Comparison of ENCODE assay signal across 8 mouse cellular contexts in the genomic region with DNA sequence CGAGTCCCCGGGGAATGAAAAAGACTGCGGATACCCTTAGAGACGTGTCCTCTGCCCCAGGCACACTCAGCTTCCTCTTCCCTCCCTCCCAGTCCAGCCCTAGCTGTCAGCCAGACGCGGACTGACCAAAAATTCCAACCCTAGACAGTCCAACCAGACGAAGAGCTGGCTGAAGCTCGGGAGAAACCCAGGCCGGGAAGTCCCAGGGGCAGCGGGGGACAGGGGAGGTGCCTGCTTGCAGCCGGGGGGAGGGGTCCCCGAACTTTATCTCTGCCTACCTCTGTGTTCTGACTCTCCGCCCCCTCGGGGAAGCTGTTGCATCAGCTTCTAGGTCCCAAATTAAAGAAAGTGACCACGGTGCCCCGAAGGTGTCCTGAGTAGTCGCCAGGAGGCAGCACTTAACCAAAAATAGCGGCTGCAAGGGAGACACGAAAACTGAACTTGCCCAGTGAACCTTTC. TPM values are rescaled to one million over a fixed set of nuclear protein-coding genes. Genes with fewer than 3 reads are reported as not detected.
DNase-seq lines count a peak whose midpoint lies in the region; ATAC-seq and TF ChIP-seq lines count a peak whose summit lies in the region.

A gene (minus strand): TSS at position 158 of the 459 bp plus-strand sequence.

- H3K27me3 ChIP-seq in G1E (ENCODE audit: insufficient read depth, low read length): peaks cover 3% of the 10 kb centered on the region; the same call in 1 of the 2 replicates
- H3K27me3 ChIP-seq in heart, embryonic 11.5 days (ENCODE audit: control insufficient read depth, insufficient read depth, low read length): no peaks in the 10 kb centered on the region
- no peaks in the 10 kb centered on the region for H3K27me3 ChIP-seq in limb, embryonic 15.5 days
- peaks cover 28% of the 10 kb centered on the region for H3K27me3 ChIP-seq in neural tube, embryonic 12.5 days (replicated peaks)

- peak within 1 kb of the TSS; percentile 62 for H3K4me2 ChIP-seq in heart, embryonic 11.5 days
- peak within 1 kb of the TSS; percentile 1; the same call in 1 of the 2 replicates for H3K4me2 ChIP-seq in limb, embryonic 15.5 days
- peak within 1 kb of the TSS; percentile 33 for H3K4me2 ChIP-seq in neural tube, embryonic 12.5 days (replicated peaks)

- no peak; the same call in 1 of the 2 replicates for TF ChIP-seq CTCF in G1E (IDR thresholded peaks at IDR 0.05; ENCODE audit: low read depth, low read length)

- no peak for ATAC-seq in G1E (ENCODE audit: extremely low read depth, insufficient number of reproducible peaks, low FRiP score, poor library complexity, severe bottlenecking)
- ATAC-seq in heart, embryonic 11.5 days (replicated peaks; ENCODE audit: insufficient number of reproducible peaks, low FRiP score, low TSS enrichment): 0 out of 2 replicates have a peak, but pooled peaks have one; percentile 17
- ATAC-seq in limb, embryonic 15.5 days (ENCODE audit: insufficient number of reproducible peaks, low FRiP score, low TSS enrichment, low read depth): no peak
- ATAC-seq in neural tube, embryonic 12.5 days (ENCODE audit: low FRiP score, low read depth): no peak

- H3K27ac ChIP-seq in heart, embryonic 11.5 days (ENCODE audit: low read depth, low read length): no peak within 1 kb of the TSS
- no peak within 1 kb of the TSS for H3K27ac ChIP-seq in limb, embryonic 15.5 days
- H3K27ac ChIP-seq in neural tube, embryonic 12.5 days: no peak within 1 kb of the TSS

- peak within 1 kb of the TSS; percentile 43; the same call in 1 of the 2 replicates for H3K9ac ChIP-seq in heart, embryonic 11.5 days (ENCODE audit: low read depth, low read length)
- H3K9ac ChIP-seq in limb, embryonic 15.5 days: no peak within 1 kb of the TSS
- no peak within 1 kb of the TSS for H3K9ac ChIP-seq in neural tube, embryonic 12.5 days

- H3K9me3 ChIP-seq in G1E (replicated peaks): no peaks in the 10 kb centered on the region
- no peaks in the 10 kb centered on the region for H3K9me3 ChIP-seq in heart, embryonic 11.5 days (replicated peaks; ENCODE audit: control insufficient read depth, low read length)
- no peaks in the 10 kb centered on the region for H3K9me3 ChIP-seq in limb, embryonic 15.5 days
- no peaks in the 10 kb centered on the region for H3K9me3 ChIP-seq in neural tube, embryonic 12.5 days

- H3K4me1 ChIP-seq in G1E (ENCODE audit: insufficient read depth, low read depth, low read length): peaks cover 30% of the 10 kb centered on the region
- peaks cover 23% of the 10 kb centered on the region for H3K4me1 ChIP-seq in heart, embryonic 11.5 days (ENCODE audit: control insufficient read depth, insufficient read depth, low read length)
- peaks cover 29% of the 10 kb centered on the region for H3K4me1 ChIP-seq in limb, embryonic 15.5 days
- peaks cover 7% of the 10 kb centered on the region for H3K4me1 ChIP-seq in neural tube, embryonic 12.5 days

- DNase-seq in adrenal gland, postnatal 10 days: peak; percentile 45
- DNase-seq in adrenal gland, adult 8-10 months: no peak
- DNase-seq in G1E (ENCODE audit: low spot score): peak; percentile 49
- no peak for DNase-seq in layer of hippocampus, adult 9-11 months
- DNase-seq in layer of hippocampus, postnatal 25 days (ENCODE audit: extremely low spot score in 1 of 2, low spot score in 1 of 2): no peak

- peak within 1 kb of the TSS; percentile 45; the same call in 1 of the 2 replicates for H3K4me3 ChIP-seq in G1E (ENCODE audit: low read depth, low read length)
- peak within 1 kb of the TSS; percentile 13 for H3K4me3 ChIP-seq in heart, embryonic 11.5 days (ENCODE audit: low read depth, low read length)
- H3K4me3 ChIP-seq in limb, embryonic 15.5 days: no peak within 1 kb of the TSS
- H3K4me3 ChIP-seq in neural tube, embryonic 12.5 days: no peak within 1 kb of the TSS

- 3% methylated on average over 19 of the region's 19 CpGs for WGBS in heart, embryonic 11.5 days (ENCODE audit: insufficient replicate concordance)
- WGBS in limb, embryonic 15.5 days: 14% methylated on average over 19 of the region's 19 CpGs
- 7% methylated on average over 19 of the region's 19 CpGs for WGBS in neural tube, embryonic 12.5 days

- H3K36me3 ChIP-seq in G1E (replicated peaks): peaks cover 18% of the 10 kb centered on the region
- no peaks in the 10 kb centered on the region for H3K36me3 ChIP-seq in heart, embryonic 11.5 days (ENCODE audit: control insufficient read depth, insufficient read depth, low read length)
- no peaks in the 10 kb centered on the region for H3K36me3 ChIP-seq in limb, embryonic 15.5 days
- H3K36me3 ChIP-seq in neural tube, embryonic 12.5 days: no peaks in the 10 kb centered on the region

RNA-seq across cellular contexts. Expression of the gene that starts here (rescaled TPM):
- total RNA-seq in adrenal gland, postnatal 10 days (2021): 1 to 10 TPM; 6.2 to 7.9 TPM
- total RNA-seq in adrenal gland, adult 8-10 months (2022): 1 to 10 TPM; 4.6 to 8.5 (median 6.4) TPM
- total RNA-seq in G1E (2014; fragmentation: Nextera tagmentation) (4.6 and 6.2 TPM in 2 replicates), G1E (2017) (0.55 and 0.76 TPM in 2 replicates)
- 0.88 and 1.1 TPM in 2 replicates for polyA plus RNA-seq in G1E (2012)
- 8.0 TPM in 2 replicates for polyA plus RNA-seq in heart, embryonic 11.5 days (2014; fragmentation: Nextera tagmentation; extraction: Ambion mirVana)
- 5.8 and 6.5 TPM in 2 replicates for polyA plus RNA-seq in limb, embryonic 15.5 days (2015; fragmentation: Nextera tagmentation; extraction: Ambion mirVana)
- 5.6 and 5.7 TPM in 2 replicates for polyA plus RNA-seq in neural tube, embryonic 12.5 days (2016; fragmentation: Nextera tagmentation; extraction: Ambion mirVana)
- total RNA-seq in layer of hippocampus, postnatal 25 days (2021): 1 to 10 TPM; 1.5 to 1.9 TPM

Comparison
In these comparisons a context has a peak if more than half of its experiments do, and no peak if none do; other contexts are left out.
1. DNase-seq: peak in adrenal gland, postnatal 10 days (single experiment) and G1E (single experiment); none in adrenal gland, adult 8-10 months (single experiment), layer of hippocampus, adult 9-11 months (single experiment) and layer of hippocampus, postnatal 25 days (0 of 2).
2. H3K4me3 ChIP-seq: peak in G1E (single experiment) and heart, embryonic 11.5 days (single experiment); none in limb, embryonic 15.5 days (single experiment) and neural tube, embryonic 12.5 days (single experiment).
3. H3K4me2 ChIP-seq: peak in every context shown above with its lines; median percentile 62 in heart, embryonic 11.5 days; 33 in neural tube, embryonic 12.5 days; 1 in limb, embryonic 15.5 days.